Mouse (Mus musculus) urinary bladder, postnatal 36 days (tissue): Measurements from ENCODE around the gene Rnf152.

Experiments
- DNase-seq, 2 experiments: peaks; one replicate each; pipeline ENCODE4 v3.0.0; 2022; ENCODE audit warnings: low spot score in 2 of 2, mixed read lengths in 1 of 2

Gene Rnf152

DNA sequence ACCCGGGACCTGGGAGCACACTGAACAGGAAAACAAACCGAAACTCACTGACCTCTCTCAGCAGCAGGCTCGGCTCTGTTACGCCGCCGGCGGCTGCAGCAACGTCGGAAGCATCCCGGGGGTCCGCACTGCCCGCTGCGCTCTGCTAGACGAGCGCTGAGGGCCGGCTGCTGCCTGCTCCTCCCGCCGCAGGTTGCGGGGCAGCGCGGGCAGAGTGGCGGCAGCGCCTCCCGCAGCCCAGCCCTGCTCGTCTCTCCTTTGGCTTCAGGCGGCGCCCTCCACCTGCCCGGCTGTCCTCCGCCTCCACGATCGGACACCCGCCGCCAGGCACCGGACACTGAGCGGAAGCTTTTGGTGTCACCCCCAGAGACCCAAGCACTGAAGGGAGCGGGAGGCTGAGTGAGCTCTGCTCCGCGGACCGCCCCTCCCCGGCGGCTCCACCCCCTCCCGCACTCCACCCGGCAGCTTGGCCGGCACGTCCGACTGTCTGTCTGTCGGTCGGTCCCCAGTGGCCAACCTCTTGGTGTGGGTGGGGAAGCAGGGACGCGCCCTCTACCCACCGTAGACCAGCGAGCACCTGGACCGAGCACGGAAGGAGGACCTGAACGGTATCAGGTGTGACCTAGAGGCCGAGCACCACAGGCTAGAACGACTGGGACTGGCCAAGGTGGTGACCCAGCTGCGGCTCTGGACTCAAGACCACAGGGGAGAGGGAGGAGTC lies at the start of gene Rnf152:
TSS of gene Rnf152 (minus strand) at position 420 of the 721 bp plus-strand sequence.
- DNase-seq = peak; percentile 39 to 58

DNA sequence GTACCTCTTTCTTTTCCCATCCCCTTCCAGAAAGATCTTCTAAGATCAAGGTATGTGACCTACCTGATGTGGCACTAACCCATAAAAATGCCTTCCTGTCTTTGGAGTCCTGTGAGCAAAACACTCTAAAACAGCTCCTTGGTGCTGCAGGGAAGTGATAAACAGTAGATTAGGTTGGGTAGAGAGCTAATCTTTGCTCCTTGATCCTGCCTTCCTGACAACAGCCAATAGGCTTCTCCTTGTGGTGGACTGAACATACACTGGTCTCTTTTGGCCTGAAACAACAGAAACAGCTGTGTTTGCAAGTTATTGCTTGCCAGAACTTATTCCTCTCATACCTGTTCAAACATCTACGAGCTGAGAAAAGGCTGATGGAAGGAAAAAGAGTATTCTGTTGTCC lies 46.3 kb upstream of the Rnf152 start:
- DNase-seq = no peak

GRCm38 (mm10) chr1:105384141-105384937 lies 27.8 kb upstream of the Rnf152 start:
- DNase-seq = no peak

- DNase-seq = no peak
Measured at GRCm38 (mm10) chr1:105377546-105377945, 21.0 kb upstream of the Rnf152 start.

DNA sequence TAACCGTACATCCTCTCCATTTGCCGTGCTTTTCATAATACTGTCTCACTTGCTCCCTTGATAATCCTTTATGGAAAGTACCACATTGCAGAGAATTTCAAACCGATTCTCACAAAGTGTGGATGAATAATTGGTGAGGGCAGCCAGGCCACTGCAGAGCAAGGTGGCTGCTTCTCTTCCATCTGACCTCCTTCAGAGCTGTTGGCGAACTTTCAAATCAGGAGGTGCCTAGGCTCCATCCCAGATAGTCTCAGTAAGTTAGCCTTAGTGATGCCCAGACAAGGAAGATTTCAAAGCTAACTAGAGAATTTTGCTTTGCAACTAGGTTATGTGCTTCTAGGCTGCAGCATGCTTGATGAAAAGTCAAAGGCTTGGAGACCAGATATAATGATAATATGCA lies 18.1 kb upstream of the Rnf152 start:
- no peak for DNase-seq

DNA sequence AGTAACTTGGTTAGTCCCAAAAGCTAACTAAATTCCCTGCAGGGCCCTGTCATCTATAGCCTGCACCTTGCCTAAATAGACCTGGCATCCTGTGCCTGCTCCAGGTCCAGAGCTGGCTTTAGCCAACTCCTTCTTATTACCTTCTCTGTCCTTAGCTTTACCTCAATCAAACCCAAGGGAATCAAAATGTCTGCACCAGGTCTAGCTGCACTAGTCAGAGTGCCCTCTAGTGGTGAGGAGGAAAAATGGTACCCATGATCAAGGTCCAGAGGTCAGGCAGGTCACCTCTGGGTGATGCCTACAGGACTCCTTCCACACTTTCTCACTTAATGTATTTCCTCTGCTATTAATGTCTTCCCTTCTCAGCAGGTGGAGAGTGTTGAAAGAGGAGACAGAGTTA lies 6.2 kb upstream of the Rnf152 start:
- DNase-seq = no peak

GRCm38 (mm10) chr1:105358896-105359295 lies 2.4 kb upstream of the Rnf152 start:
- peak in 1 of 2 experiments; percentile 10 for DNase-seq

DNA sequence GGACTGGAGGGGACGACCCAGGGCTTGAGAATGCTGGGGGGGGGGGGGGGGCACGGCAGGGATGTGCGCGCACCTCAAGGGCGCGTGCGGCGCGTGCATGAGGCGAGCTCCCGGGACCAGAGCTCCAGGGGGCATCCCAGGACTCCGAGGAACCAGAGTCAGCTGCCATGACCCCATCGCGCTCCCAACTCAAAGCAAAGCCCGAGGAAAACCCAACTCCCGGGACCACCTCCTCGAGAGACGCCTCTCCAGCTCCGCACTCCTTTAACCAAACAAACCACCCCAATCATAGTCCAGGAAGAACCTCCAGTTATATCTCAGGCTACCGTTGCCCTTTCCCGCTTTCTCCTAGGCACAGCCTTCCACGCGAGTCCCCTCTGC lies 610 bp downstream of the Rnf152 start:
- DNase-seq = no peak

DNA sequence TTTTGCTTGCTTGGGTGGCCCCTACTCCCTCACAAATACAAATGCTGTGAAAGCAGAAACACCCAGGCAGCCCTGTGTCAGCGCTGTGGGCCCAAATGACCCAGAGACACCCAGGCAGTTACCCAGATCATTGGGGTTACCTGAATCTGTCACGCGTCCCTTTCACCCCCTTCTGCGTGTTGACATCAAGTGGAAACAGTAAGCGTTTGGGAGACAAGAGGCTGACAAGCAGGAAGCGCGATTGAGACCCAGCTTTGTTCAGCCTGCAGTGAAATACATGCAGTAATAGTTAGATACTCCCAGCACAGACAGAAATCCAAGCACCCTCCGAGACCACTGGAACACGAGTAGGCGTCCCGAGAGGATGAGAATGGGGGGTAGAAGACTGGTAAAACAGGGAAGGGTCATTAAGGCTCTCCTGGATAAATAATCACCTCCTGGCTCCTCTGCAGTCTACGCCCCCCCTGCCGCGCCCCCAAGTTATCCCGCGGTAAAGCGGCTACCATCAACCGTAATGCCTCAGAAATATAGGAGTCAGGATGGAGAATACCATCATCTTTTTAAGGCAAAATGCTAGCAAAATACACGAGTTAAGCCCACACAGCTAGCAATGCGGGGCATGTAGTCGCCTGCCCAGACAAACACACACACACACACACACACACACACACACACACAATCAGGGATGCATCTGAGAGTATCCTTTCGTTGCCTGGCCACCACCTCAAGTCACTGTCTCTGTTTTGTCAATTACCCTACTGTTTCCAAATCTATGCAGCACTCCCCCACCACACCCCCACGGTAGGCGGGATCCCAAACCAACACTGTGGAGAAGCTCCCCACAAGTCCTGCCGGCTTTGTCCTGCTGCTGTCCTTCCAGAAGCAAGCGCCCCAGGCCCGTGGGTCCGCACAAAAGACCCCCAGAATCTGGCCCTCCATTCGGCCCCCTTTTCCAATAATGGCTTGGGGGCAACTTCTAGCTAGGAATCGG lies 1.3 kb downstream of the Rnf152 start:
- peak; percentile 7 to 17 for DNase-seq

DNA sequence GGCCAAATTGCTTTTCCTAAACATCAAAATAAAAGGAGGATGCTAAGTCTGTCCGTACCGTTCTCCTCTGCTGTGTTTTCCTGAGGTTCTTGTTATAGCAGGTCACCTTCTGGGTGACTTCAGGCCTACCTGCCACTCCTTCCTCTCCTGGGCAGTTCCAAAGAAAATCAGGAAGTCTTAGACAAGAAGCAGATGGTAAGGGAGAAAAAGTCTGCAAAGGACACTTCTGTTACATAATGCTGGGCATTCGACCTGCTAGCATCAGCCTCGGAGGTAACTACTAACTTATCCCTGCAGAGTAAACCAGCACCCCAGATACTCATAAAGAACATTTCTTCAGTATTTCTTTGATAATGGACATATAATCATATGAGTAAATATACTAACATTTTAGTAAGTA lies 4.7 kb downstream of the Rnf152 start:
- no peak for DNase-seq

DNA sequence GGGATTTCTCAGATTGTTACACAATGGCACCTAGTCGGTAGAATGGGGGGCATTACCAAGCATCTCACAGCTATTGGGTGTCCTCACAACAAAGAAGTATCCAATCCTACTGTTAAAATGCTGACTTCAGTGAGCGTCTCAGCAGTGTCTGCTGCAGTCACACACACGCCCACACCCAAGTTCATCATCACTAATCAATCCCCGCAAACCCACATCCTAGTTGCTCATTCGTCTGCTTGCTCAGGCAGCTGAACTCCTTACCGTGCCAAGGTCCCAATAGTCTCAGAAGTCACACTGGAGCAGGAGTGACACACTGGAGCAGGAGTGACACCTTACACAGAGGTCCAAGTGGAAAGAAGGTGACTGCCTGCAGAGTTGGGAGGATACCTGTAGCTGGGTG lies 14.2 kb downstream of the Rnf152 start:
- no peak for DNase-seq

- DNase-seq = no peak
Measured at GRCm38 (mm10) chr1:105340943-105341342, 15.6 kb downstream of the Rnf152 start.

DNA sequence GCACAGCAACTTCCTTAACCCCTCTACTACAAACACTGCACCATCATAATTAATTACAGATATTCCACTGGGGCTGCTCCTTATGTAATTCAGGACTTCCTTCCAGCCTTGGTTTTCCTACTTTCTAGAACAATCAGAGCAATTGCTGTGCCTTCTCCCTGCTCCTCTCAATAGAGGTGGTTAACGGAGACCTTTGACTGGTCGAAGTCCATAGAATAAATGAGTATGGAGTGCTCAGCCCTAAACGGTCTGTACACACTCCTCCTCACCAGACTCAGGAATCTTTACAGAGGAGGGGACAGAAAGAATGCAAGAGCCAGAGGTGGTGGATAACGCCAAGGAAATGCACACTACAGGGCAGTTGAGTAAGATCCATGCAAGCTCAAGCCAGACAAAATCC lies 19.1 kb downstream of the Rnf152 start:
- no peak for DNase-seq

- no peak for DNase-seq
Measured at GRCm38 (mm10) chr1:105336096-105336495, 20.4 kb downstream of the Rnf152 start.

DNA sequence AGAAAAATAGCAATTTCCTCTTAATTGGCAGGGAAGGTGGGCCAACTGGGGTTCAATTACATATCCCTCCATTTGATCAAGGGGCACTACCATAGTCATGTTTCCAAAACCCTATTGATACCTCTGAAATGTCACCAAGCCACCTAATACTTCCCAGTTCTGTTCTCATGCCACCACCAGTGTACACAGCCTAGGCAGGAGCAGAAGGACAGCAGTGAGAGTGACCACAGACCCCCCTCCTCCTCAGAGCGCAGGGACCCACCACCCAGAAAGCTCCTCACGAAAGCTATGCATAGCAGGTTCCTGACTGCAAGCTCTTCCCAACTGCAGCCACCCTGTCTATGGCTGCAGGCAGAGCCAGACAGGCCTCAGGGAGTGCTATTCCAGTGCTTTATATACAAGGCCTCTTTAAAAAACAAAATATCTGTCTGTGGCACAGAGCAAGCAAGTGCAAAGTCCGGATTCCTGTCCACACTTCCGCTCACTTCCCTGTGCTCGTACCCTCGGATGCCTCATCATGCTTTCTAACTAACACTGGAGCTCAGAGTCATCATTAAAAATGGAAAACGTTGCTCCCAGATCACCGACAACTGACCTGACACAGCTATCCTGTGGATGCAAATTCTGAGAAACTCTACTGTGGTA lies 24.3 kb downstream of the Rnf152 start:
- no peak for DNase-seq

- no peak for DNase-seq
Measured at GRCm38 (mm10) chr1:105331605-105332004, 24.9 kb downstream of the Rnf152 start.

DNA sequence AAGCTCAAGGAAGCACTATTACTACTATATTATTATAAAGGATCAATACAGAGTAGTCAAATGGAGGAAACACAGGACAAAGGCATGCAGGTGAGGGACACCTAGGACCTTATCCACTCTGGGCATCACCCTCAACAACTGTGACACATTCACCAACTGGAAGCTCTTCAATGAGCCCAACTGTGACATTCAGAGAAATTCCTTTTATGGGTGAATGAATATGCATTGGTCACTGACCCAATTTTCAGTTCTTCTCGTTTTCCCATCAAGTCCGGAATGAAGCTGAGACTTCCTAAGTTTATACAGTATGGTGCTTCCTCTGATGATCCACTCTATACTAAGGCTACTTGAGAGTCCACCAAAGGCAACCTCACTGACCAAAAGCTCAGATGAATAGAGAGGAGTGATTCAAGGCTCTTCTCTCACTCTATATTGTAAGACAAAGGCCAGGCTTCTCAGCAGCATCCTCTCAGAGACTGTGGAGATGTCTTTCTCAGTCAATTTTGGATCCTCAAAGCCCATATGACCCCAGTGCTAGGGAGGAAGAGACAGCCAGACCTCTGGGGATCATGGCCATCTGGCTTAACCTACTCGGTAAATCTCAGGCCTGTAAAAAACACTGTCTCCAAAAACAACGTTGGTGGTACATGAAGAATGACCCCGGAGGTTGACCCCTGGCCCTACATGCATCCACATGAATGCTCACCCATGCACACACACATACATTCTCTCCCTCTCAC lies 25.8 kb downstream of the Rnf152 start:
- DNase-seq = no peak

- no peak for DNase-seq
Measured at GRCm38 (mm10) chr1:105327789-105328188, 28.7 kb downstream of the Rnf152 start.

GRCm38 (mm10) chr1:105324636-105325035 lies 31.9 kb downstream of the Rnf152 start:
- DNase-seq = no peak

GRCm38 (mm10) chr1:105314010-105314800 lies 42.3 kb downstream of the Rnf152 start:
- no peak for DNase-seq
